Comparison of ENCODE assay signal across 8 mouse cellular contexts in the genomic region with DNA sequence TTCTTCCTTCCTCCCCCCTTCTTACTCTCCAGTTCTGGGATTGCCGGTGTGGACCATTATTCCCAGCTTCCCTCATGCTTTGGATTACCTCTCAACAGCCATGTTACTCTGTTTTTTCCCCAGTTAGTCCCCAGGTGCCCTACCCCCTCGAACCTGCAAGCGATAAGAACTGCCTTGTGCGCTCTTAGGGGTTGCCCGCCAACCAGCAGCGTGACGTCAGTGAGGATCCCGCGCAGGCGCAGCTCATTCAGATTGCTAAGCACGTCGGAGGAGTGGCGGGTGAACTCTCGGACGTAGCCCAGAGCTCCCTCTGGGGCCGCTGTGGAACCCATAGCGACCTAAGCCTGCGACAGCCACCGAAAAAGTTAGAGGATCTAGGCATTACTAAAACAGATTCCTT. TPM values are rescaled to one million over a fixed set of nuclear protein-coding genes. Genes with fewer than 3 reads are reported as not detected.
DNase-seq lines count a peak whose midpoint lies in the region; ATAC-seq and TF ChIP-seq lines count a peak whose summit lies in the region.

No protein-coding gene starts in this region.

- no peaks in the 10 kb centered on the region for H3K79me2 ChIP-seq in CH12.LX (replicated peaks; ENCODE audit: control insufficient read depth, extremely low read depth, insufficient read depth, poor library complexity, severe bottlenecking)

- peak; percentile 49 for TF ChIP-seq POLR2A in CH12.LX (IDR thresholded peaks at IDR 0.05; ENCODE audit: low read depth, low read length)
- TF ChIP-seq POLR2A in bone marrow, adult 2 months (IDR thresholded peaks at IDR 0.05; ENCODE audit: borderline replicate concordance, control insufficient read depth, low read depth, low read length): peak; percentile 38; the same call in 1 of the 2 replicates

- no peak for TF ChIP-seq RAD21 in CH12.LX (IDR thresholded peaks at IDR 0.05; ENCODE audit: low read depth, low read length)

- H3K4me3 ChIP-seq in CH12.LX (replicated peaks in 1 of 3; ENCODE audit: low read depth in 2 of 3, low read length in 2 of 3, poor library complexity in 1 of 3): peak overlapping the region; percentile 33 to 53 (median 50)
- H3K4me3 ChIP-seq in bone marrow, adult 2 months (replicated peaks; ENCODE audit: control insufficient read depth, low read depth, low read length): peak overlapping the region; percentile 33
- H3K4me3 ChIP-seq in embryonic facial prominence, embryonic 14.5 days (ENCODE audit: low read depth, low read length): peak overlapping the region; percentile 29
- H3K4me3 ChIP-seq in heart, embryonic 13.5 days: peak overlapping the region; percentile 51
- peak overlapping the region; percentile 45 for H3K4me3 ChIP-seq in kidney, embryonic 15.5 days (replicated peaks)
- peak overlapping the region; percentile 30 for H3K4me3 ChIP-seq in neural tube, embryonic 13.5 days

- dilution Hi-C loops in CH12.LX (cut with MboI; ENCODE audit: extremely low pct_ligation_motif_present, extremely low pct_unique_long_range_greater_than_20kb, low sequenced_read_pairs): no loop called here

- no peak for ATAC-seq in embryonic facial prominence, embryonic 14.5 days (ENCODE audit: low read depth)
- peak; percentile 51 for ATAC-seq in heart, embryonic 13.5 days (ENCODE audit: extremely low read depth, insufficient number of reproducible peaks, low FRiP score, low TSS enrichment)
- ATAC-seq in kidney, embryonic 15.5 days (replicated peaks; ENCODE audit: low FRiP score): peak; percentile 23; the same call in 1 of the 2 replicates
- peak; percentile 46; the same call in 1 of the 2 replicates for ATAC-seq in neural tube, embryonic 13.5 days (ENCODE audit: low read depth)

- no peak for TF ChIP-seq CTCF in CH12.LX (conservative IDR thresholded peaks at IDR 0.05 in 1 of 2, IDR thresholded peaks at IDR 0.05 in 1 of 2; ENCODE audit: low read depth in 2 of 2, low read length in 2 of 2)
- no peak for TF ChIP-seq CTCF in bone marrow, adult 2 months (IDR thresholded peaks at IDR 0.05; ENCODE audit: control insufficient read depth, insufficient read depth, low read length)

- H3K9ac ChIP-seq in CH12.LX (ENCODE audit: insufficient read depth, low read depth): peak overlapping the region; percentile 51; the same call in 1 of the 2 replicates
- peak overlapping the region; percentile 45; the same call in 1 of the 2 replicates for H3K9ac ChIP-seq in embryonic facial prominence, embryonic 14.5 days (ENCODE audit: low read depth, low read length)
- H3K9ac ChIP-seq in heart, embryonic 13.5 days: peak overlapping the region; percentile 82
- H3K9ac ChIP-seq in kidney, embryonic 15.5 days: peak overlapping the region; percentile 42; the same call in 1 of the 2 replicates
- peak overlapping the region; percentile 35; the same call in 1 of the 2 replicates for H3K9ac ChIP-seq in neural tube, embryonic 13.5 days

- peaks cover 0 to 30% of the 10 kb centered on the region in 2 experiments; a peak in 2 of 4 replicates for H3K4me1 ChIP-seq in CH12.LX (ENCODE audit: control insufficient read depth in 1 of 2, insufficient read depth in 2 of 2)
- no peaks in the 10 kb centered on the region; the same call in 1 of the 2 replicates for H3K4me1 ChIP-seq in bone marrow, adult 2 months (ENCODE audit: control insufficient read depth, insufficient read depth, low read length)
- H3K4me1 ChIP-seq in embryonic facial prominence, embryonic 14.5 days (ENCODE audit: control insufficient read depth, insufficient read depth, low read length): peaks cover 12% of the 10 kb centered on the region
- peaks cover 71% of the 10 kb centered on the region for H3K4me1 ChIP-seq in heart, embryonic 13.5 days
- peaks cover 71% of the 10 kb centered on the region for H3K4me1 ChIP-seq in kidney, embryonic 15.5 days
- H3K4me1 ChIP-seq in neural tube, embryonic 13.5 days (replicated peaks): peaks cover 45% of the 10 kb centered on the region

- peak overlapping the region; percentile 27; the same call in 1 of the 2 replicates for H3K27ac ChIP-seq in CH12.LX (ENCODE audit: insufficient read depth, low read depth)
- H3K27ac ChIP-seq in bone marrow, adult 2 months (ENCODE audit: control insufficient read depth, insufficient read depth, low read depth, low read length, poor library complexity): peak overlapping the region; percentile 23; the same call in 1 of the 2 replicates
- no peak overlapping the region; the same call in 1 of the 2 replicates for H3K27ac ChIP-seq in embryonic facial prominence, embryonic 14.5 days (replicated peaks; ENCODE audit: low read depth, low read length)
- H3K27ac ChIP-seq in heart, embryonic 13.5 days (replicated peaks): peak overlapping the region; percentile 88
- H3K27ac ChIP-seq in kidney, embryonic 15.5 days: peak overlapping the region; percentile 81
- peak overlapping the region; percentile 33 for H3K27ac ChIP-seq in neural tube, embryonic 13.5 days (replicated peaks)

- peak overlapping the region; percentile 86; the same call in 1 of the 2 replicates for H3K4me2 ChIP-seq in CH12.LX (ENCODE audit: insufficient read depth, low read depth, poor library complexity, severe bottlenecking)
- H3K4me2 ChIP-seq in embryonic facial prominence, embryonic 14.5 days (ENCODE audit: low read depth, low read length): peak overlapping the region; percentile 49
- H3K4me2 ChIP-seq in heart, embryonic 13.5 days: peak overlapping the region; percentile 71
- peak overlapping the region; percentile 55 for H3K4me2 ChIP-seq in kidney, embryonic 15.5 days
- H3K4me2 ChIP-seq in neural tube, embryonic 13.5 days: peak overlapping the region; percentile 50

- DNase-seq in CH12.LX (ENCODE audit: extremely low read depth): peak; percentile 82
- DNase-seq in embryonic facial prominence, embryonic 14.5 days (ENCODE audit: low spot score): peak; percentile 78
- DNase-seq in lung, adult 18-20 months: peak; percentile 90 to 95
- peak; percentile 67 to 73 for DNase-seq in thymus, adult 18-20 months

- H3K9me3 ChIP-seq in CH12.LX (replicated peaks; ENCODE audit: low read length): no peaks in the 10 kb centered on the region
- no peaks in the 10 kb centered on the region for H3K9me3 ChIP-seq in embryonic facial prominence, embryonic 14.5 days (ENCODE audit: control insufficient read depth, low read length)
- H3K9me3 ChIP-seq in heart, embryonic 13.5 days: no peaks in the 10 kb centered on the region
- H3K9me3 ChIP-seq in kidney, embryonic 15.5 days (replicated peaks): no peaks in the 10 kb centered on the region
- H3K9me3 ChIP-seq in neural tube, embryonic 13.5 days: no peaks in the 10 kb centered on the region

- peaks cover 2% of the 10 kb centered on the region for H3K27me3 ChIP-seq in CH12.LX (replicated peaks)
- H3K27me3 ChIP-seq in embryonic facial prominence, embryonic 14.5 days (replicated peaks; ENCODE audit: control insufficient read depth, insufficient read depth, low read length): peaks cover 70% of the 10 kb centered on the region
- H3K27me3 ChIP-seq in heart, embryonic 13.5 days (replicated peaks): peaks cover 63% of the 10 kb centered on the region
- H3K27me3 ChIP-seq in kidney, embryonic 15.5 days: peaks cover 75% of the 10 kb centered on the region
- H3K27me3 ChIP-seq in neural tube, embryonic 13.5 days: peaks cover 78% of the 10 kb centered on the region

- in situ Hi-C loops in CH12.LX (cut with MboI; ENCODE audit: low pct_ligation_motif_present, low pct_unique_long_range_greater_than_20kb, low sequenced_read_pairs): loop anchor here (25.0 kb wide), 2 partner anchors 383 to 533 kb away; partner anchors contain the start of genes 4930544D05Rik, Chrne and Zfp3

- whole genome bisulfite sequencing in bone marrow, adult 2 months: 2% methylated on average over 19 of the region's 19 CpGs
- 2% methylated on average over 19 of the region's 19 CpGs for WGBS in embryonic facial prominence, embryonic 14.5 days
- WGBS in heart, embryonic 13.5 days: 0% methylated on average over 19 of the region's 19 CpGs
- under 1% methylated on average over 19 of the region's 19 CpGs for WGBS in kidney, embryonic 15.5 days
- WGBS in neural tube, embryonic 13.5 days: under 1% methylated on average over 19 of the region's 19 CpGs

- no peak for TF ChIP-seq EP300 in CH12.LX (IDR thresholded peaks at IDR 0.05; ENCODE audit: low read length)

- peaks cover 0 to 7% of the 10 kb centered on the region in 2 experiments for H3K36me3 ChIP-seq in CH12.LX (replicated peaks in 1 of 2; ENCODE audit: control insufficient read depth in 1 of 2, insufficient read depth in 1 of 2, low read length in 1 of 2)
- no peaks in the 10 kb centered on the region for H3K36me3 ChIP-seq in embryonic facial prominence, embryonic 14.5 days (ENCODE audit: control insufficient read depth, insufficient read depth, low read length)
- no peaks in the 10 kb centered on the region for H3K36me3 ChIP-seq in heart, embryonic 13.5 days
- H3K36me3 ChIP-seq in kidney, embryonic 15.5 days: no peaks in the 10 kb centered on the region
- H3K36me3 ChIP-seq in neural tube, embryonic 13.5 days: no peaks in the 10 kb centered on the region

RNA-seq across cellular contexts. Expression of gene Bcl6b, which starts 0.8 kb away (rescaled TPM):
- total RNA-seq in CH12.LX (2012; rRNA removed) (1.7 and 2.2 TPM in 2 replicates), CH12.LX (2014; rRNA removed) (0.54 and 0.71 TPM in 2 replicates)
- 0.54 and 0.72 TPM in 2 replicates for polyA plus RNA-seq in CH12.LX (2012; ENCODE audit: insufficient read length, low read depth)
- 1.4 and 2.2 TPM in 2 replicates for polyA plus RNA-seq in bone marrow, adult 2 months (2011; ENCODE audit: insufficient read depth, insufficient read length, low replicate concordance, missing spikeins)
- polyA plus RNA-seq in embryonic facial prominence, embryonic 14.5 days (2014; fragmentation: Nextera tagmentation; extraction: Ambion mirVana): 11.6 and 13.0 TPM in 2 replicates
- polyA plus RNA-seq in heart, embryonic 13.5 days (2015; fragmentation: Nextera tagmentation; extraction: Ambion mirVana): 17.8 and 18.3 TPM in 2 replicates
- polyA plus RNA-seq in kidney, embryonic 15.5 days (2015; fragmentation: Nextera tagmentation; extraction: Ambion mirVana): 26.9 and 28.4 TPM in 2 replicates
- polyA plus RNA-seq in neural tube, embryonic 13.5 days (2015; fragmentation: Nextera tagmentation; extraction: Ambion mirVana): 6.0 and 6.1 TPM in 2 replicates

RNA-seq across cellular contexts. Expression of gene Slc16a13, which starts 8.0 kb away (rescaled TPM):
- total RNA-seq in CH12.LX (2012; rRNA removed) (8.4 and 9.3 TPM in 2 replicates), CH12.LX (2014; rRNA removed) (12.0 and 13.8 TPM in 2 replicates)
- 19.0 and 21.1 TPM in 2 replicates for polyA plus RNA-seq in CH12.LX (2012; ENCODE audit: insufficient read length, low read depth)
- 0.60 and 1.7 TPM in 2 replicates for polyA plus RNA-seq in bone marrow, adult 2 months (2011; ENCODE audit: insufficient read depth, insufficient read length, low replicate concordance, missing spikeins)
- 4.2 and 5.8 TPM in 2 replicates for polyA plus RNA-seq in embryonic facial prominence, embryonic 14.5 days (2014; fragmentation: Nextera tagmentation; extraction: Ambion mirVana)
- 5.0 and 7.1 TPM in 2 replicates for polyA plus RNA-seq in heart, embryonic 13.5 days (2015; fragmentation: Nextera tagmentation; extraction: Ambion mirVana)
- polyA plus RNA-seq in kidney, embryonic 15.5 days (2015; fragmentation: Nextera tagmentation; extraction: Ambion mirVana): 13.3 TPM in 2 replicates
- 14.7 and 15.8 TPM in 2 replicates for polyA plus RNA-seq in neural tube, embryonic 13.5 days (2015; fragmentation: Nextera tagmentation; extraction: Ambion mirVana)

RNA-seq across cellular contexts. Expression of gene 0610010K14Rik, which starts 8.9 kb away (rescaled TPM):
- total RNA-seq in CH12.LX (2012; rRNA removed) (52.2 and 75.2 TPM in 2 replicates), CH12.LX (2014; rRNA removed) (23.8 and 27.7 TPM in 2 replicates)
- polyA plus RNA-seq in CH12.LX (2012; ENCODE audit: insufficient read length, low read depth): 140 and 153 TPM in 2 replicates
- polyA plus RNA-seq in bone marrow, adult 2 months (2011; ENCODE audit: insufficient read depth, insufficient read length, low replicate concordance, missing spikeins): 67.2 and 107 TPM in 2 replicates
- polyA plus RNA-seq in embryonic facial prominence, embryonic 14.5 days (2014; fragmentation: Nextera tagmentation; extraction: Ambion mirVana): 149 and 172 TPM in 2 replicates
- 125 and 137 TPM in 2 replicates for polyA plus RNA-seq in heart, embryonic 13.5 days (2015; fragmentation: Nextera tagmentation; extraction: Ambion mirVana)
- 178 and 179 TPM in 2 replicates for polyA plus RNA-seq in kidney, embryonic 15.5 days (2015; fragmentation: Nextera tagmentation; extraction: Ambion mirVana)
- polyA plus RNA-seq in neural tube, embryonic 13.5 days (2015; fragmentation: Nextera tagmentation; extraction: Ambion mirVana): 161 and 174 TPM in 2 replicates

RNA-seq across cellular contexts. Expression of gene Gm21988, which starts 10.8 kb away (rescaled TPM):
- total RNA-seq in CH12.LX (2012; rRNA removed): 2.6 and 3.5 TPM in 2 replicates
- 0.98 TPM in 1 of 2 replicates, not detected in the other for total RNA-seq in CH12.LX (2014; rRNA removed)
- polyA plus RNA-seq in CH12.LX (2012; ENCODE audit: insufficient read length, low read depth): 1.4 and 2.7 TPM in 2 replicates
- polyA plus RNA-seq in bone marrow, adult 2 months (2011; ENCODE audit: insufficient read depth, insufficient read length, low replicate concordance, missing spikeins): 4.8 TPM in 1 of 2 replicates, not detected in the other
- polyA plus RNA-seq in embryonic facial prominence, embryonic 14.5 days (2014; fragmentation: Nextera tagmentation; extraction: Ambion mirVana): 9.9 and 12.2 TPM in 2 replicates
- polyA plus RNA-seq in heart, embryonic 13.5 days (2015; fragmentation: Nextera tagmentation; extraction: Ambion mirVana): 9.0 and 9.5 TPM in 2 replicates
- 10.4 and 13.0 TPM in 2 replicates for polyA plus RNA-seq in kidney, embryonic 15.5 days (2015; fragmentation: Nextera tagmentation; extraction: Ambion mirVana)
- 17.0 and 18.3 TPM in 2 replicates for polyA plus RNA-seq in neural tube, embryonic 13.5 days (2015; fragmentation: Nextera tagmentation; extraction: Ambion mirVana)

RNA-seq across cellular contexts. Expression of gene Rnasek, which starts 10.8 kb away (rescaled TPM):
- total RNA-seq in CH12.LX (2012; rRNA removed) (19.9 and 25.6 TPM in 2 replicates), CH12.LX (2014; rRNA removed) (5.5 and 9.1 TPM in 2 replicates)
- polyA plus RNA-seq in CH12.LX (2012; ENCODE audit: insufficient read length, low read depth): 64.8 and 91.3 TPM in 2 replicates
- 116 and 167 TPM in 2 replicates for polyA plus RNA-seq in bone marrow, adult 2 months (2011; ENCODE audit: insufficient read depth, insufficient read length, low replicate concordance, missing spikeins)
- polyA plus RNA-seq in embryonic facial prominence, embryonic 14.5 days (2014; fragmentation: Nextera tagmentation; extraction: Ambion mirVana): 182 and 204 TPM in 2 replicates
- polyA plus RNA-seq in heart, embryonic 13.5 days (2015; fragmentation: Nextera tagmentation; extraction: Ambion mirVana): 214 and 235 TPM in 2 replicates
- 203 and 212 TPM in 2 replicates for polyA plus RNA-seq in kidney, embryonic 15.5 days (2015; fragmentation: Nextera tagmentation; extraction: Ambion mirVana)
- 362 and 382 TPM in 2 replicates for polyA plus RNA-seq in neural tube, embryonic 13.5 days (2015; fragmentation: Nextera tagmentation; extraction: Ambion mirVana)
